Mouse (Mus musculus): Measurements from ENCODE around the gene Zfp3. TPM values are rescaled to one million over a fixed set of nuclear protein-coding genes. Genes with fewer than 3 reads are reported as not detected.

Gene Zfp3
- 1.4 and 2.1 TPM in 2 replicates for total RNA-seq (2012; rRNA removed)

DNA sequence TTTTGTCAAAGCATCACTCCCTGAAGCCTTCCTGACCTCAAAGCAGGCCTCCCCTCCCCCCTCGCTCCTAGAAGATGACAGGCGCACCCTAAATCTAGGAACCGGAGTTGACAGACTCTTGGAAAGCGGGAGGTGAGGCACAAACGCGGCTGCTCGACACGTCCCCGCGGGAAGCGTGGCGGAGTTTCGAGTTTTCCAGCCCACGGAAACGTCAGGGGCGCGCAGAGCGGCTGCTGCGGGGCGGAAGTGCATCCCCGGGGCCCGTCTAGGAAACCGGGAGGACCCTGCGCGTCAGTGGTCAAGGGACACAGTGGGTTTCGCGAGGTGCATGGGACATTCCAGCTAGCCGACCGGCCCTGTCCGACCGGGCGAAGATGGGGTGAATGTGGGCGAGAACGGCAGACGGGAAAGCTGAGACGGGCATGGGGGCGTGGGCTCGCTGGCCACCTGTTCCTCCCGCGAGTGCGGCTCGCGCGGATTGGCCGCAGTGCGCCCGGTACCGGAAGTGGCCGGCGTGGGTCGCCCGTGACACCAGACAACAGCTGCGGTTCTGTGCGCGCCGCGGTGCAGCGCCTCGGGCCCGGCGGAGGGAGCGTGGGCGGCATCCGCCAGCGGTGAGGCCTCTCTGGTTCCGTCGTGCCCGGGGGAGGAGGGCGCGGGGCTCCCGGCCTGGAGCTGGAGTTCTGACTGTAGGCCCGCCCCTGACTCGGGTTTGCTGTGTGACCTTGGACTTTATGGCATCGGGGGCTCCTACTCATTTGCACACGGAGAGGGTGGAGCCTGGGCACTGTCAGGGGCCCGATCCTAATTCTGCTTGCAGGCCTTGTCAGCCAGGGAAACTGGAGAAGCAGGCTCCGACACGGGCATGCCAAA lies at the start of gene Zfp3:
Zfp3 (plus strand) TSS at position 274 of the 873 bp plus-strand sequence.
- H3K9ac ChIP-seq (ENCODE audit: insufficient read depth, low read depth, low read length, poor library complexity, severe bottlenecking): peak within 1 kb of the TSS; percentile 79
- in situ Hi-C loops (cut with MboI; ENCODE audit: low sequenced_read_pairs in 2 of 2, unreplicated experiment in 2 of 2): no loop called here
- peak; percentile 45 for DNase-seq (ENCODE audit: low read depth, low spot score)
- H3K4me3 ChIP-seq (ENCODE audit: insufficient read depth in 1 of 2, low read depth in 1 of 2, low read length in 2 of 2, poor library complexity in 1 of 2, severe bottlenecking in 1 of 2): peak within 1 kb of the TSS; percentile 77 to 97
- TF ChIP-seq CHD2 (IDR thresholded peaks at IDR 0.05; ENCODE audit: low read depth, low read length): no peak
- TF ChIP-seq MAFK (IDR thresholded peaks at IDR 0.05; ENCODE audit: insufficient read depth, low read depth, low read length): no peak
- TF ChIP-seq ZC3H11A (IDR thresholded peaks at IDR 0.05; ENCODE audit: borderline replicate concordance, low read depth, low read length): no peak
- no peak for TF ChIP-seq ZNF384 (IDR thresholded peaks at IDR 0.05; ENCODE audit: low read depth, low read length)
- TF ChIP-seq HCFC1 (IDR thresholded peaks at IDR 0.05; ENCODE audit: borderline replicate concordance, insufficient read depth, low read length): no peak; the same call in 1 of the 2 replicates
- no peaks in the 10 kb centered on the region for H3K9me3 ChIP-seq (ENCODE audit: control insufficient read depth, insufficient read depth, low read depth, low read length)
- H3K4me1 ChIP-seq (ENCODE audit: control insufficient read depth in 2 of 2, insufficient read depth in 2 of 2, low read length in 2 of 2, poor library complexity in 1 of 2): 0 out of 4 replicates have a peak, but pooled peaks cover 0 to 3% of the 10 kb centered on the region in 2 experiments
- H3K36me3 ChIP-seq (ENCODE audit: control insufficient read depth, insufficient read depth, low read length, poor library complexity, severe bottlenecking): no peaks in the 10 kb centered on the region
- peak within 1 kb of the TSS; percentile 7; the same call in 1 of the 2 replicates for H3K27ac ChIP-seq (ENCODE audit: insufficient read depth, low read depth, low read length, poor library complexity, severe bottlenecking)

DNA sequence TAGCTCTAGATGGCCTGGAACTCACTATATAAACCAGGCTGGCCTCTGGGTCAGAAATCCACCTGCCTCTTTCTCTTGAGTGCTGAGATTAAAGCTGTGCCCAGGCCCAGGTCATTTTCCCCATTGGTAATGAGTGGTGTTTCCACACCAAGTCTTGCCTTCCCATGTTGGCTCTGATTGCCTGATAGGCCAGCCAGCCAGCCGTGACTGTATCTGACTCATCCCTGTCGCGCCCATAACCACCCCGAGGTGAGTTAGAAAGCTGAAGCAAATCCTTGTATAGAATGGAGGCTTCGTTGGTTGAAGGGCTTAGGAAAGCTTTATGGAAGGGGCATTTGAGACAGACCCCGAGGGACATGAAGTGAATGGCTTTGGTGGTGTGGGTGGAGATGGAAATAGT lies 48.2 kb upstream of the Zfp3 start:
- Histone ChIP-seq H3K9ac (ENCODE audit: insufficient read depth, low read depth, low read length, poor library complexity, severe bottlenecking) (no peak overlapping the region), H3K36me3 (ENCODE audit: control insufficient read depth, insufficient read depth, low read length, poor library complexity, severe bottlenecking) (peaks cover 33% of the 10 kb centered on the region), H3K4me3 (ENCODE audit: insufficient read depth in 1 of 2, low read depth in 1 of 2, low read length in 2 of 2, poor library complexity in 1 of 2, severe bottlenecking in 1 of 2) (no peak overlapping the region), H3K9me3 (ENCODE audit: control insufficient read depth, insufficient read depth, low read depth, low read length) (no peaks in the 10 kb centered on the region), H3K4me1 (ENCODE audit: control insufficient read depth in 2 of 2, insufficient read depth in 2 of 2, low read length in 2 of 2, poor library complexity in 1 of 2) (no peaks in the 10 kb centered on the region), H3K27ac (ENCODE audit: insufficient read depth, low read depth, low read length, poor library complexity, severe bottlenecking) (no peak overlapping the region)
- in situ Hi-C loops (cut with MboI; ENCODE audit: low sequenced_read_pairs in 2 of 2, unreplicated experiment in 2 of 2): no loop called here
- no peak for DNase-seq (ENCODE audit: low read depth, low spot score)
- TF ChIP-seq MAFK (IDR thresholded peaks at IDR 0.05; ENCODE audit: insufficient read depth, low read depth, low read length) (no peak), ZNF384 (IDR thresholded peaks at IDR 0.05; ENCODE audit: low read depth, low read length) (no peak), ZC3H11A (IDR thresholded peaks at IDR 0.05; ENCODE audit: borderline replicate concordance, low read depth, low read length) (no peak), HCFC1 (IDR thresholded peaks at IDR 0.05; ENCODE audit: borderline replicate concordance, insufficient read depth, low read length) (no peak), CHD2 (IDR thresholded peaks at IDR 0.05; ENCODE audit: low read depth, low read length) (no peak)

DNA sequence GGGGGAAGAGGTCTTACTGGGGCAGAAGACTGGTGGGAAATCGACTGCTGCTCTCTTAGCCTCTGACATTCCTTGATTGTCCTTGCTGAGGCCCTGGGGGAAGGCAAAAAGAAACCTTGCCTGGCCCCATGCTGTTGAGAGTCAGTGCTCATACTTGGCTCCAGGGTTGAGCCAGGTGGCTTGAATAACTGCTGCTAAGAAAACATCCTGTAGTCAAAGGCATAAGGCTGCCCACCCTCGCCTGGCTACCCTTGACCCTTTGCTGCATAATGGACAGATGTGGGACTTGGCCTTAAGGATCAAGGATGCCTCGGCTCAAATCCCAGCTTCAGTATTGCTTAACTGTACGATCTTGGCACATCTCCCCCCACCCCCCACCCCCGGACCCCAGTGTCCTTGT lies 45.5 kb upstream of the Zfp3 start:
- peaks cover 32% of the 10 kb centered on the region for H3K36me3 ChIP-seq (ENCODE audit: control insufficient read depth, insufficient read depth, low read length, poor library complexity, severe bottlenecking)
- DNase-seq (ENCODE audit: low read depth, low spot score): no peak
- no peak overlapping the region for H3K9ac ChIP-seq (ENCODE audit: insufficient read depth, low read depth, low read length, poor library complexity, severe bottlenecking)
- no peak for TF ChIP-seq ZNF384 (IDR thresholded peaks at IDR 0.05; ENCODE audit: low read depth, low read length)
- no peak for TF ChIP-seq CHD2 (IDR thresholded peaks at IDR 0.05; ENCODE audit: low read depth, low read length)
- TF ChIP-seq MAFK (IDR thresholded peaks at IDR 0.05; ENCODE audit: insufficient read depth, low read depth, low read length): no peak
- no peak for TF ChIP-seq ZC3H11A (IDR thresholded peaks at IDR 0.05; ENCODE audit: borderline replicate concordance, low read depth, low read length)
- no peak for TF ChIP-seq HCFC1 (IDR thresholded peaks at IDR 0.05; ENCODE audit: borderline replicate concordance, insufficient read depth, low read length)
- H3K27ac ChIP-seq (ENCODE audit: insufficient read depth, low read depth, low read length, poor library complexity, severe bottlenecking): no peak overlapping the region
- H3K4me1 ChIP-seq (ENCODE audit: control insufficient read depth in 2 of 2, insufficient read depth in 2 of 2, low read length in 2 of 2, poor library complexity in 1 of 2): no peaks in the 10 kb centered on the region
- in situ Hi-C loops (cut with MboI; ENCODE audit: low sequenced_read_pairs in 2 of 2, unreplicated experiment in 2 of 2): no loop called here
- no peak overlapping the region for H3K4me3 ChIP-seq (ENCODE audit: insufficient read depth in 1 of 2, low read depth in 1 of 2, low read length in 2 of 2, poor library complexity in 1 of 2, severe bottlenecking in 1 of 2)
- no peaks in the 10 kb centered on the region for H3K9me3 ChIP-seq (ENCODE audit: control insufficient read depth, insufficient read depth, low read depth, low read length)

DNA sequence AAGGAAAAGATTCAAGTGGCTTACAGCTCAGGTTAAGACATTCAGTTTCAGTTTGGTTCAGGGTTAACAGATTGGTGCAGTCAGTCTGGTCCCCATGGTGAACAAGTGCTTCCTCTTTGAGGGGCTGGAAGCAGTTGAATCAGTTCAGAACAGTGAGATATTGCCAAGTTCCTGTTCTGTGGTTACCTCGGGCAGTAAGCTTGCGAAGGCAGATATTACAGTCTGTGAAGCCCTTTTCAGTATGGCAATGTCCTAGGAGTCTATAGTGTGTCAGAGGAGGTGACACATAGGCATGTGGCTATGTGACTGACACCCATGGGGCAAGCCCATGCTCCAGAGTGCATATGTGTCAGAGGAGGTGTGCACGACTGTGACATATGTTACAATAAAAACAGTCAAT lies 43.4 kb upstream of the Zfp3 start:
- no peaks in the 10 kb centered on the region for H3K4me1 ChIP-seq (ENCODE audit: control insufficient read depth in 2 of 2, insufficient read depth in 2 of 2, low read length in 2 of 2, poor library complexity in 1 of 2)
- peaks cover 44% of the 10 kb centered on the region for H3K36me3 ChIP-seq (ENCODE audit: control insufficient read depth, insufficient read depth, low read length, poor library complexity, severe bottlenecking)
- H3K9ac ChIP-seq (ENCODE audit: insufficient read depth, low read depth, low read length, poor library complexity, severe bottlenecking): no peak overlapping the region
- H3K4me3 ChIP-seq (ENCODE audit: insufficient read depth in 1 of 2, low read depth in 1 of 2, low read length in 2 of 2, poor library complexity in 1 of 2, severe bottlenecking in 1 of 2): no peak overlapping the region
- H3K9me3 ChIP-seq (ENCODE audit: control insufficient read depth, insufficient read depth, low read depth, low read length): no peaks in the 10 kb centered on the region
- in situ Hi-C loops (cut with MboI; ENCODE audit: low sequenced_read_pairs in 2 of 2, unreplicated experiment in 2 of 2): no loop called here
- no peak overlapping the region for H3K27ac ChIP-seq (ENCODE audit: insufficient read depth, low read depth, low read length, poor library complexity, severe bottlenecking)
- TF ChIP-seq ZC3H11A (IDR thresholded peaks at IDR 0.05; ENCODE audit: borderline replicate concordance, low read depth, low read length) (no peak), CHD2 (IDR thresholded peaks at IDR 0.05; ENCODE audit: low read depth, low read length) (no peak), MAFK (IDR thresholded peaks at IDR 0.05; ENCODE audit: insufficient read depth, low read depth, low read length) (no peak), ZNF384 (IDR thresholded peaks at IDR 0.05; ENCODE audit: low read depth, low read length) (no peak), HCFC1 (IDR thresholded peaks at IDR 0.05; ENCODE audit: borderline replicate concordance, insufficient read depth, low read length) (no peak)
- DNase-seq (ENCODE audit: low read depth, low spot score): no peak
